ENCODE assay signal across 10 mouse cellular contexts in genomic region chr11:88498491-88498890, GRCm38 (mm10).
A peak's percentile ranks its signal among the peaks of the same experiment; 100 is the strongest.
DNase-seq lines count a peak whose midpoint lies in the region; ATAC-seq and TF ChIP-seq lines count a peak whose summit lies in the region.
"Had no signal": no experiment of that assay in that cellular context is flagged by ENCODE, and none has a peak within 500 bp of the region (broad histone marks: within the 10 kb centered on the region; RNA-seq: fewer than 3 reads in every experiment).

No protein-coding gene starts in this region.

- 48% methylated on average over 7 of the region's 7 CpGs for whole genome bisulfite sequencing in kidney, embryonic 15.5 days

- H3K4me1 ChIP-seq in kidney, embryonic 15.5 days = peaks cover 39% of the 10 kb centered on the region
- peaks cover 63% of the 10 kb centered on the region for H3K4me1 ChIP-seq in E14TG2a.4 (replicated peaks; ENCODE audit: low read depth, low read length)

- no peak for TF ChIP-seq CTCF in E14TG2a.4 (conservative IDR thresholded peaks at IDR 0.05; ENCODE audit: low read length)

- no peak overlapping the region for H3K4me2 ChIP-seq in kidney, embryonic 15.5 days
- H3K4me2 ChIP-seq: limb, embryonic 15.5 days had no signal

- no peak overlapping the region for H3K4me3 ChIP-seq in kidney, embryonic 15.5 days (replicated peaks)
- peak overlapping the region; percentile 46 for H3K4me3 ChIP-seq in E14TG2a.4 (replicated peaks; ENCODE audit: low read length)
- H3K4me3 ChIP-seq: limb, embryonic 15.5 days had no signal

- H3K9me3 ChIP-seq in kidney, embryonic 15.5 days (replicated peaks) = no peaks in the 10 kb centered on the region
- H3K9me3 ChIP-seq in E14TG2a.4 (ENCODE audit: low read length) = no peaks in the 10 kb centered on the region
- H3K9me3 ChIP-seq: limb, embryonic 15.5 days had no signal

- DNase-seq in kidney, postnatal 4 days = no peak
- DNase-seq in B cell, adult 2 months = peak; percentile 39 to 40
- DNase-seq in left cerebral cortex, postnatal 25 days (ENCODE audit: low spot score in 2 of 2) = no peak
- no peak for DNase-seq in layer of hippocampus, postnatal 14 days (ENCODE audit: low spot score in 2 of 2)
- DNase-seq: gastrocnemius, postnatal 36 days; thymus, postnatal 25 days had no signal

- ATAC-seq in kidney, embryonic 15.5 days (replicated peaks; ENCODE audit: low FRiP score) = peak; percentile 79
- ATAC-seq in granulocyte monocyte progenitor cell, adult 5-6 weeks (replicated peaks; ENCODE audit: poor library complexity, severe bottlenecking) = peak; percentile 40; the same call in 1 of the 2 replicates

- H3K27me3 ChIP-seq in kidney, embryonic 15.5 days = no peaks in the 10 kb centered on the region
- no peaks in the 10 kb centered on the region for H3K27me3 ChIP-seq in E14TG2a.4 (ENCODE audit: insufficient read depth, low read length)
- H3K27me3 ChIP-seq: limb, embryonic 15.5 days had no signal

- no peak overlapping the region for H3K9ac ChIP-seq in kidney, embryonic 15.5 days
- H3K9ac ChIP-seq: limb, embryonic 15.5 days had no signal

- H3K36me3 ChIP-seq in kidney, embryonic 15.5 days = peaks cover 6% of the 10 kb centered on the region; the same call in 1 of the 2 replicates
- peaks cover 7% of the 10 kb centered on the region; the same call in 1 of the 2 replicates for H3K36me3 ChIP-seq in E14TG2a.4 (ENCODE audit: insufficient read depth, low read length)
- H3K36me3 ChIP-seq: limb, embryonic 15.5 days had no signal

- intact Hi-C loops in left cerebral cortex, postnatal 25 days (cut with DNase I) = no loop called here

- peak overlapping the region; percentile 45 for H3K27ac ChIP-seq in kidney, embryonic 15.5 days
- H3K27ac ChIP-seq: limb, embryonic 15.5 days had no signal

Comparison
In these comparisons a context has a peak if more than half of its experiments do, and no peak if none do; other contexts are left out.
1. DNase-seq: peak in B cell, adult 2 months (2 of 2); none in kidney, postnatal 4 days (0 of 2), left cerebral cortex, postnatal 25 days (0 of 2) and layer of hippocampus, postnatal 14 days (0 of 2).